Mouse (Mus musculus) myocyte (in vitro differentiated cells): ENCODE results near the gene Scn5a.

Source experiments
- CEBPB ChIP-seq: IDR thresholded peaks from 2 replicates; pipeline ENCODE4 v1.6.1; 2011; ENCODE audit warnings: mild to moderate bottlenecking, moderate library complexity; ENCODE audit not compliant: poor library complexity, insufficient read depth, severe bottlenecking
- E2F4 ChIP-seq: IDR thresholded peaks from one replicate; pipeline ENCODE4 v1.6.1; 2011; ENCODE audit warnings: mild to moderate bottlenecking, control low read depth, moderate library complexity; ENCODE audit not compliant: insufficient read depth
- MAX ChIP-seq: IDR thresholded peaks from one replicate; pipeline ENCODE4 v1.6.1; 2011; ENCODE audit warnings: low read depth, mild to moderate bottlenecking, control low read depth
- MYOD1 ChIP-seq, 3 experiments: IDR thresholded peaks; one replicate each; pipeline ENCODE4 v1.6.1; 2011; ENCODE audit warnings: control low read depth in 2 of 3, low read depth in 2 of 3, mild to moderate bottlenecking in 2 of 3, moderate library complexity in 1 of 3; ENCODE audit not compliant: insufficient read length in 2 of 3, control insufficient read depth in 1 of 3
- POLR2A ChIP-seq: IDR thresholded peaks from one replicate; pipeline ENCODE4 v1.6.1; 2011; ENCODE audit warnings: low read depth, mild to moderate bottlenecking, control low read depth, moderate library complexity; ENCODE audit not compliant: insufficient read length
- USF1 ChIP-seq: IDR thresholded peaks from one replicate; pipeline ENCODE4 v1.6.1; 2011; ENCODE audit warnings: low read depth, mild to moderate bottlenecking, control low read depth, moderate library complexity

DNA sequence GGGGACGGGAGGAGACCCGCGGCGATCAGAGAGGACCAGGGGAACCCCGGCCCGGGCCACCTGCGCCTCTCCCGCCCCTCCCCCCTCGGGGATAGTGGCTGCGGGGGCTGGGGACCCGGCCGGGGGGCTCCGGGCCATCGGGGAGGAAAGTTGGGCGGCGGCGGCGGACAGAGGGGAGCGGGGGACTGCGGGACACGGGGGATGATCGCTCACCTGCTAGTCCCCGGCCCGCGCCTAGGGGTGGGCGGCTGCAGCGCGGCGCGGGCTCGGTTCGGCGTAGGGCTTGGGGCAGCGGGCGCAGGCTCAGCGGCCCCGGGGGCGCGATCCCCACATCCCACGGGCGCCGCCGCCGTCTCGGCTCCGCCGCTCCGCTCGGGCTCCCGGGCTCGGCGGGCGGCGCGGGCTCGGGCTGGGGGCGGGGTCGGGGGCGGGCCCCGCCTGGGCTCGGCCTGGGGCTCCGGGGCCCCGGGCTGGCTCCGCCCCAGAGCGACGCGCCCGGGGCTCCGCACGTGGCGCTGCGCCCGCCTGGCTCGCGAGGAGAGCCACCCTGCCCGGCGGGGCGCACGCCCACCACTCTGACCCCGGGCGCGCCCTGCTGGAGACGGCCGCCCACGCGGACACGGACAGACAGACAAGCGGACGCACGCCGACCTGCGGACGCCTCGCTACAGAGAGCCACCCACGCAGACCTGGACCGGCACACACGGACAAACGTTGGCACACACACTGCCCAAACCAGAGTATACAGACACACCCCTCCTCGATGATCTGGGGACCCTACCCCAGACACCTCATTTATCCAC is at the start of gene Scn5a:
- peak; percentile 31 for TF ChIP-seq POLR2A
- no peak for TF ChIP-seq MAX
- no peak for TF ChIP-seq E2F4
- peak in 1 of 3 experiments; percentile 13 for TF ChIP-seq MYOD1 (IDR thresholded peaks at IDR 0.05; ENCODE audit: control insufficient read depth in 1 of 3, insufficient read length in 2 of 3, low read depth in 2 of 3)
- TF ChIP-seq USF1, result no peak
- TF ChIP-seq CEBPB, result no peak
